Mouse (Mus musculus): ENCODE measurements around the gene Taf12. TPM values are rescaled to one million over a fixed set of nuclear protein-coding genes. Genes with fewer than 3 reads are reported as not detected.

Taf12 gene
- 21.5 TPM for polyA plus RNA-seq (2014; fragmentation: Illumina TruSeq; extraction: RNeasy Lipid Tissue Mini Kit (QIAGEN cat#74804); ENCODE audit: low read depth, low replicate concordance)

GRCm38 (mm10) chr4:132274156-132274862 is at the start of gene Taf12:
Gene Taf12, plus strand, starts transcription at chr4:132274375.

GRCm38 (mm10) chr4:132261514-132262357 is 12.4 kb upstream of the Taf12 start, which contains the start of gene Gmeb1:
Gene Gmeb1, minus strand, starts transcription at chr4:132261602.

GRCm38 (mm10) chr4:132302939-132303479 is 28.8 kb downstream of the Taf12 start, which contains the start of gene Rab42:
Gene Rab42, minus strand, starts transcription at chr4:132303385.

GRCm38 (mm10) chr4:132329115-132329834 is 55.1 kb downstream of the Taf12 start, which contains the start of gene Trnau1ap:
Gene Trnau1ap, minus strand, starts transcription at chr4:132329538.

Other genes starting within 250 kb of the Taf12 start
- gene Gm10300, start 199.7 kb upstream of the Taf12 start, polyA plus RNA-seq (2014; fragmentation: Illumina TruSeq; extraction: RNeasy Lipid Tissue Mini Kit (QIAGEN cat#74804); ENCODE audit: low read depth, low replicate concordance): not detected
- 53.1 TPM for gene Epb41, start 199.1 kb upstream of the Taf12 start, polyA plus RNA-seq (2014; fragmentation: Illumina TruSeq; extraction: RNeasy Lipid Tissue Mini Kit (QIAGEN cat#74804); ENCODE audit: low read depth, low replicate concordance)
- 0.50 TPM for gene Oprd1, start 129.9 kb upstream of the Taf12 start, polyA plus RNA-seq (2014; fragmentation: Illumina TruSeq; extraction: RNeasy Lipid Tissue Mini Kit (QIAGEN cat#74804); ENCODE audit: low read depth, low replicate concordance)
- 70.9 TPM for gene Ythdf2, start 62.1 kb upstream of the Taf12 start, polyA plus RNA-seq (2014; fragmentation: Illumina TruSeq; extraction: RNeasy Lipid Tissue Mini Kit (QIAGEN cat#74804); ENCODE audit: low read depth, low replicate concordance)
- 7.3 TPM for gene Gmeb1, start 12.8 kb upstream of the Taf12 start, polyA plus RNA-seq (2014; fragmentation: Illumina TruSeq; extraction: RNeasy Lipid Tissue Mini Kit (QIAGEN cat#74804); ENCODE audit: low read depth, low replicate concordance)
- not detected for gene Rab42, start 29.0 kb downstream of the Taf12 start, polyA plus RNA-seq (2014; fragmentation: Illumina TruSeq; extraction: RNeasy Lipid Tissue Mini Kit (QIAGEN cat#74804); ENCODE audit: low read depth, low replicate concordance)
- gene Trnau1ap, start 55.2 kb downstream of the Taf12 start, polyA plus RNA-seq (2014; fragmentation: Illumina TruSeq; extraction: RNeasy Lipid Tissue Mini Kit (QIAGEN cat#74804); ENCODE audit: low read depth, low replicate concordance): 10.3 TPM
- 7.5 TPM for gene Rcc1, start 79.2 kb downstream of the Taf12 start, polyA plus RNA-seq (2014; fragmentation: Illumina TruSeq; extraction: RNeasy Lipid Tissue Mini Kit (QIAGEN cat#74804); ENCODE audit: low read depth, low replicate concordance)
- 33.6 TPM for gene Phactr4, start 148.1 kb downstream of the Taf12 start, polyA plus RNA-seq (2014; fragmentation: Illumina TruSeq; extraction: RNeasy Lipid Tissue Mini Kit (QIAGEN cat#74804); ENCODE audit: low read depth, low replicate concordance)
- gene Med18, start 189.5 kb downstream of the Taf12 start, polyA plus RNA-seq (2014; fragmentation: Illumina TruSeq; extraction: RNeasy Lipid Tissue Mini Kit (QIAGEN cat#74804); ENCODE audit: low read depth, low replicate concordance): 3.0 TPM
- 0.79 TPM for gene Sesn2, start 236.1 kb downstream of the Taf12 start, polyA plus RNA-seq (2014; fragmentation: Illumina TruSeq; extraction: RNeasy Lipid Tissue Mini Kit (QIAGEN cat#74804); ENCODE audit: low read depth, low replicate concordance)